Mouse (Mus musculus): ENCODE data around the gene Etfb.

DNA sequence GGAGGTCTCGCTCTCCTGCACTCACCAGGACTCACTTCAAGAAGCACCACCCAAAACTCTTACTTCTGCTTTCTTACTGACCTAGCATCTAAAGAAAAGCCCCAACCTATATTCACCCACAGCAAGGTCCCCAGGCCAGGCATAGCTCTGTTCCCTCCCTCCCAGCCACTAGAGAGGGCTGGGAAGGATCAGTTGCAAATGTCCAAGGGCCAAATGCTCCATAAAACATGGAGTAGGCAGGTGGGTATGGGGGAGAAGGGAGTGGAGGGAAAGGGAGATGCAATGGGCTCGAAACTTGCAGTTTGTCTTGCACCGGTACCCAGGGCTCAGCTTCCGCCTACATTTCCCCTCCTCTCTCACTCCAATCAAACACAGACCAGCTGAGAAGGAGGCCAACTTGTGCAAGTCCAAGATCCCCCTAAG is 35.7 kb upstream of the Etfb start, which contains the start of gene Siglecg:
- TF ChIP-seq POLR2A (IDR thresholded peaks at IDR 0.05; ENCODE audit: extremely low read depth, insufficient read depth, low read length) (no peak), CTCF (IDR thresholded peaks at IDR 0.05; ENCODE audit: extremely low read depth, insufficient read depth, low read length) (no peak)
